Mouse (Mus musculus) heart, postnatal 10 days (tissue): ENCODE measurements around the gene Med16. TPM values are rescaled to one million over a fixed set of nuclear protein-coding genes. Genes with fewer than 3 reads are reported as not detected.

Experiments
- DNase-seq, 2 experiments: peaks; one replicate each; pipeline ENCODE4 v3.0.0; 2021
- intact Hi-C: fragments of 180-260 bp; cut with DNase I; formaldehyde crosslinking; loops from one replicate; pipeline ENCODE4 v1.15.1; 2025
- total RNA-seq, 2 experiments: library from RNA; stranded (reverse); gene quantifications; 2 replicates each; pipeline ENCODE4 v1.2.3; 2021

Gene Med16
- total RNA-seq, 2 experiments from 2014 or later, result 59.5 to 60.0 TPM

DNA sequence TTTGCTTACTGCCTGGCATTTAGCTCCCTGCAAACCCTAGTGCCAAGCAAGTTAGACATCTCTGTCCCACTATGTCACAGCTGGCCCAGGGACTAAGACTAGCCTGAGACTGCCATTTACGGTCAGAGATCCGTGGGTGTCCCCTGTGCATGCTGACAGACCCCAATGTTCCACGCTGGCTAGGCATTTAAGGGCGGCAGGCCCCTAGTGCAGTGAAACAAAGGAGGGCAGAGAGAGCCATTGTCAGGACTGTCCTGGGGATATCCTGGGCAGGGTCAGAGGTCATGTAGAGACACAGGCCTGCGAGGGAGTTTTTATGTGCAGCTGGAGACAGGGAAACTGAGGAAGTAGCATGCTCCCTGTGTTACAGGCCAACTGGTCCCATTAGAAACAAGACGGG, 25.1 kb upstream of the Med16 start:
- intact Hi-C loops, result no loop called here

DNA sequence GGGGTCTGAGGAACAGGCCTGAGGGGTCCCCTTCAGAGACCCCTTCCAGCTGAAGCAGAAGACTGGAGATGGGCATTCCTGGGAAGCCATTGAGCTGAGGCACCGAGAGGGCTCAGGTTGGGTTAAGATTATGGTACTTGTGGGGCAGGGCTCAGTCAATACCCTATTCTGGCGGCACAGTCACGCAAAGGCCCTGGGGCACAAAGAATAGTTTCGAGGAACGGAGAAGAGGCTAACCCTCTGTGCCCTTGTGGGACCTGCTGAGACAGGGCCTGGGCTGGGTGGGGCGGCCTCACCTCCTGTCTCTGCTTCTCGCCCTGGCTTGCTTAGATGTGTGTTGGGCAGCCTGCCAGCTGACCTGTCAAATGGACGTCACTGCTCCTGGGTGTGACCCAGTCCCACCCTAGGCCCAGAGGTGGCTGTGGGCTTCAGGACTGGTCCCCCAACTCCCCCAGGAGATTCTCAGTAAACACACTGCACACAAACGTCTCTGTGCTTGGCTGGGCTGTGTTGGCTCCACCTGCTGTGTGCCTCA, 24.5 kb upstream of the Med16 start:
- no peak for DNase-seq
- intact Hi-C loops, result no loop called here

More for the DNA sequence above, 25.1 kb upstream of the Med16 start:
- DNase-seq, result no peak

DNA sequence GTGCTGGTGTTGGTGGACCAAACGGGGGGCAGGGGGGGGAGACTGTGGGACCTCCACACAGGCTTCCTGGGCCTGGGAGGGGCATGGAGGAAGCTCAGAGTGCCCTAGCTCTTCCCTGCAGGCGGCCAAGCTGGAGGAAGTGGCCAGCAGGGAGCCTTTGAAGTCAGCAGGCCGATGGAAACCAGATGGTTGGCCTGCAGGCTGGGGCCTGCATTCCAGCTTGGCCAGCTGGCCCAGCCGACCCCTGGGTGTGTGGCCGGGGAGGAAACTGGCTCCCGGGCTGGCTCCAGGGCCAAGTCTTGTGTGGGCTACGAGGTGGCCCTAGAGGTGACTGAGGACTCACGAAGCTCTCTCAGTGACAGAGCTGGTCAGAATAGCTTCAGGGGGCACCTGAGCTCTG, 24.0 kb upstream of the Med16 start:
- intact Hi-C loops, result no loop called here
- peak; percentile 81 to 86 for DNase-seq

DNA sequence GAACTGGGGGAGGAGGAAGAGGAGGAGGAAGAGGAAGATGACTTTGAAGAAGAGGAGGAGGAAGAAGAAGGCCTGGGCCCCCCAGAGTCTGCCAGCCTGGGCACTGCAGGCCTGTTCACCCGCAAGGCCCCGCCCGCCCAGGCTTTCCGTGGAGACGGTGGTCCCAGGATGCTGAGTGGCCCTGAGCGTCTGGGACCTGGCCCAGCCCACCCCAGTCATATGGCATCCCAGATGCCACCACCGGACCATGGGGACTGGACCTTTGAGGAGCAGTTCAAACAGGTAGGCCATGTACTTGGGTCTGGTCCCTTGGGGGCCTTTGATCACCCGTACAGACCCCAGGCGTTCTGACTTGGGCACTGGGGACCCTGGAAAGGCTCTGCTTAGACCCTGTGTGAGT, 23.1 kb upstream of the Med16 start:
- no peak for DNase-seq
- intact Hi-C loops, result no loop called here

DNA sequence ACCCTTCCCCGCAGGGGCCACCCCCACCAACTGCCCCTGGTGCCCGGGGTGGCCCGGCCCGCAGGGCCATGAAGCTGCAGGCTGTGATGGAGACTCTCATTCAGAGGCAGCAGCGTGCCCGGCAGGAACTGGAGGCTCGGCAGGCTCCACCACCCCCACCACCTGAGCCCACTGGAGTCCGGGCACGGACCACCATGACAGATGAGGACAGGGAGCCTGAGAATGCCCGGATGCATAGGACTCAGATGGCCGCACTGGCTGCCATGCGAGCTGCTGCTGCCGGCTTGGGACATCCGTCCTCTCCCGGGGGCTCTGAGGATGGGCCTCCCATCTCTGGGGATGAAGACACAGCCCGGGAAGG, 22.1 kb upstream of the Med16 start:
- intact Hi-C loops, result no loop called here
- DNase-seq, result no peak

DNA sequence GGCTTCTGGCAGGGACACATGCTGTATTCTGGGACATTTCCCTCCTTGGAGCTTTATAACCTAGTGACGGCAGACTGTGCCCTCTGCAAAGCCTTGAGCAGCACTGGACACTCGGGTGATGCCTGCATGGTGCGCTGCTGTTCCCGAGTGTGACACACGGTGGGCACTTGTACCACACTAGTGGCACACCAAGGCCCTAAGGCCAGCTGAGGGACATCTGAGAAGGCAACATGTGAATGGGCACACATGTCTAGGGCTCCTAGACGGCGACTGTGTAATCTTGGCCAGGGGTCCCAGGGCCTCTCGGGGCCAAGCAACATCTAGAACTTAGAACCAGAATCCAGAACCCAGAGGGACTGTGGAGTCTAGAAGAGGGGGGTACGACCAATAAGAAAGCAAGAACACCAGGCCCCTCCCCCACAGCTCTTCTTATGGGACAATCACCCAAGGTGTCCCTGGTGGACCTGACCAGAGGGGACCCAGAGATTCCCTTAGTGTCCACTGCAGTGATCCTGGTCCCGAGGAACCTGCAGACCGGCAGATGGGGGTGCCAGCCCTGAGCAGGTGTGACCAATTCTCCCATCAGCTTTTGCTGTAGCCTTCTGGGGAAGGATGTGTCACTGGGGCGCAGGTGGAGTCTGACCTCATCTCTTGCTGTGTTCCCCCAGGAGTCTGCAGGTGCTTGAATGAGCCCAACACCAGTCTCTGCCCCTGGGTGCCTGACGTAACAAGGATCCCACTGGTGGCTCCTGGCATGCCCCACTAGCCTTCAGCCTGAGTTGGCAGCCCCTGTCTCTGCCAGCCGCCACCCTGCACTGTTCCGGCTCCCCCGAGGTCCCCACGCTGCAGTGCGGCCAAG, 21.5 kb upstream of the Med16 start:
- intact Hi-C loops, result no loop called here
- DNase-seq, result no peak

DNA sequence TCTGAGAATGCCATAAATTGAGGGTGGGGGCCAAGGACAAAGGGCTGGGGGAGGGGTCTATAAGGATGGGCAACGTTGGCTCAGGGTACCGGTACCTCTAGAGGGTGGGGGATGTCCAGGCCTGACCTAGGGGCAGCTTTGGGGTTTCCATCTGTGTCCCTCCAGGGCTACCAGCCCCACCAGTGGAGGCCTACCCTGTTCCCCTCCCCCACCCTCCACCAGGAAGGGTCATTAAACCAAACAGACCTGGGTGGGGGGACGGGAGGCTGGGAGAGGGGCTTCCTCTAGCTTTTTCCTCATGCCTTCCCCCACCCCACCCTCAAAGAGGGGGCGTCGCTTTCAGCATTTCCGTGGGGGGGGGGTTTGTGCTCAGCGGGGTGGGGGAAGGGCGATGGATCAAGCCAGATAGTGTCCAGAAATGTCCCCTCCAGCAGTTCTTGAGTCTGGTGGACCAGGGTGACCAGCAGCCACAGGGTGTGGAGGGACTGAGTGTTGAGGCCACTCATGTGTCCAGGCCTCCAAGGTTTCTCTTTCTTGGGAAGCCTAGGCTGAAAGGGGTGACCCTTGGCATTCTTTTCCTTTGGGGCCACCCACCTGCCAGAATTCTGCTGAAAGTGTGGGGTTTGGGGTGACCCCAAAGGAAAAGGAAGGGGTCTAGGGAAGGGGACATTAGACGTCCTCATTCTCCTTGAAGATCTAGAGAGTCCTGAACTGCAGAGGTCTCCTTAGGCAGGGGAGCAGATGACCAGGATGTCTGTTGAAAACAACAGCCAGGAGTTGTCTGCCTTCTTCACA, 20.4 kb upstream of the Med16 start:
- intact Hi-C loops, result no loop called here

DNA sequence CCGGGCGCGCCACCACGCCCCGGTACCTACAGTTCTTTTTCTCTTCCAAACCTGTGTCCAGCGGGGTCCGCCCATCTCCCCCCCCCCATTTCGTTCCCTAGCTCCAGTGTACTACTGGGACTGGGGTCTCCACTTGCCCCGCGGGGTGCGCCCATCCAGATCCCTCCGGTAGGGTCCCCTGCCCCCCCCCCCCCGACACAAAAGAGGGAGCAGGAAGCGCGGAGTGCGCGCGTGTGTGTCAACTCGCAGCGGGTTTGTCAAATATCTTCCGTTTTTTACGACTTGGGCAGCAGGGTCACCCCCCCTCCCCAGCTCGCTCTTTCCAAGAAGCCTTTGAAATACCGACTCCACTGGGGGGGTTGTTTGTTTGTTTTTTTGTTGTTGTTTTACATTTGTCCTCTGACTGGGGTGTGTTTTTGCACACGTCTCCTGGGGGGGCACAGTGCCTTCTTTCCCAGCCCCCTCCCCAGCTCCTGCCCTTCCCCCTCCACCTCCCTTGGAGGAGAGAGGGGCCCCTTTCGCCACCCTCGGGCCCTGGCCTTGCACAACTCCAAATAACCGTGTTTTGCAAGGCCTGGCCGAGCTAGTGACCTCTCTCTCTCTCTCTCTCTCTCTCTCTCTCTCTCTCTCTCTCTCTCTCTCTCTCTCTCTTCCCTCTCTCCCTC, 19.4 kb upstream of the Med16 start:
- intact Hi-C loops, result no loop called here
- DNase-seq, result peak in 1 of 2 experiments; percentile 24

More for the DNA sequence above, 20.4 kb upstream of the Med16 start:
- no peak for DNase-seq

DNA sequence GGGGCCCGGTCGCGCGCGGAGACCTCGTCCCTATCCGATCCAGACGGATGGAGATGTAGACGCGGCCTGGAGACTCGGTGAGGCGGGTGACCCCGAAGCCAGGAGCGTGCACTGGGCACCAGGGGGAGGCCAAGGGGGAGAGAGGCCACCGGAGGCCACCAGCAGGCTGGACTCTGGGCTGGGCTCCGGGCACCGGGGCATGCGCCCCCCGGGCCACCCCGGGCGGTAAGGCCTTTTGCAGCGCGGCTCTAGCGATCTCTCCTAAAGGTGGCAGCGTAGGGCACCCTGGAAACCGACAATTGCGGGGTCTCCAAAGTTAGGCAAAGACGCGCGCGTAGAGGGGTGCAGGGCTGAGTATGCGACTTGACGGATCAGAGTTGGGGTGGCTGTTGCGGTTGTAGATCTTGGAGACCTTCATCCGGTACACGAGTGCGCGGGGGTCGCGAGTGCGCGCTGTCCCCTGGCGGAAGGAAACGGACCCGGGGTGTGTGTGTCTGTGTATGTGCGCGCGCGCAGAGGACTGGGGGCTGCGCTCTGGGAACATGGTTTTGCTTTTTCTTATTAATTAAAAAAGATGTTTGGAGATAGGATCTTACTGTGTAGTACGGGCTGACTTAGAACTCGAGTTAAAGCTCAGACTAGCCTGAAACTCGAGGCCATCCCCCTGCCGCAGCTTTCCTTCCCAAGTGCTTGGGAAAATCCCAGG, 18.8 kb upstream of the Med16 start:
- intact Hi-C loops, result no loop called here
- DNase-seq, result peak; percentile 58 to 70

DNA sequence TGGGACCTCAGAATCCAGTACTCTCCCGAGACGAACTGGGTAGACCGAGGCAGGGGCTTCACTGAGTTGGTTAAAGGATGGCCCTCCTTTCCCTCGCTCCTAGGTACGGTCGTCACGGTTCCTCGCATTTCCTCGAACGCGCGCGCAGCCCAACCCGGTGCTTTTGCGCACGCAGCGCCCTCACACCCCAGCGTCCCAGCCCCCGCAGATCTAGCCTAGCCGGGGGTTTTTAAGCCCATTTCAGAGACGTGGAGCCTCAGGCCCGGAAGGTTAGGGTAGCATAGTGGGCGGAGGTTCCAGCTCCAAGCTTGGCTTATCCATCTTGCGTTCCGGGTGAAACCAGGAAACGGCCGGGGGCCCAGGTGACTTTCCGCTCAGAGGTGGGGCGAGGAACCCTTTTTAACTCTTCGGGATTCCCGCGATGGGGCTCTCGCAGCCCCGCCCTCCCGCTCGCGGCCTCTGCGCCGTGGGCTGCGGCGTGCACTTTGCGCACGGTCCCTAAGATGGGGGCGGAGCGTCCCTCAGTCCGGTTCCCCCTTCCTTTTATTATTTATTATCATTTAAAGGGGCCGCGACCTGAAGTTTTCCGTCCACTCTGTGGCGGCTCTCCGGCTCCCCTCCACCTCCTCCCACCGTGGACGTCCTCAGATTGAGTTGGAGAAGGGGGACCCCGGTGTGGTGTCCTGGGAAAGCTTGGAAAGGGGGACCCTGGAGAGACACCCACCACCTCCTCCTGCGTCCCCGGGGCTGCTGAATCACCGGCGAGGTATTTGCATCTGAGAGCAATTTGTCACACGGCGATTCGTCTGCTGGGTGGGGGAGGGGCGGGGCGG, 18.0 kb upstream of the Med16 start, which contains the start of gene Arid3a:
TSS of gene Arid3a (plus strand) at position 553 of the 833 bp plus-strand sequence.
- intact Hi-C loops, result no loop called here
- DNase-seq, result peak; percentile 92

DNA sequence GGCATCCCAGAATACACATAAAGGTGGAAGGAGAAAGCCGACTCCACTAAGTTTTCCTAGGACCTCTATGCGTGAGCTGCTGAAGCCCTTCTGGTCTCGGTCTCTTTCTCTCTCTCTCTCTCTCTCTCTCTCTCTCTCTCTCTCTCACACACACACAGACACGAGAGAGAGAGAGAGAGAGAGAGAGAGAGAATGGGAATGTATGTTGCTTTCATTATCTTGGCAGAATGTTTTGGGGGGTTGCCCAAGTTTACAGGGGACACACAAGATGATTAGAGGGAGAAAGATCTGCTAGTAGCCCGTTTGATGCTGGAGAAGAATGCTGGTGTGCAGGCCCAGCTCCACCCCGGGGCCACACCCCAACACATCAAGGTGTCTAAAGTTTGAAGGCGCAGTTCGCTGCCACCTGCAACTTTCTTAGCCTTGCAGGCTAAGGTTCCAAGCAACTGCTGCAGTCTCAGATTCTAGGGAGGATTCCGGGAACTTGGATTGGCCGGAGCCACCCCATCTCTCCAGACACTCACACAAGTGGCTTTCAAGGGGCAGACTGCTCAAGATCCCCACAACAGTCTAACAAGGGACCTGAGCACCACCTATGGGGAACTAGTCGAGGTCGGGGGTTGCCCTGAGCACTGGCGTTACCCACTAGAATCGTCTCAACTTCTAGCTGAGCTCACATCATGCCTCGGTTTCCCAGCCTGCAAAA, 17.2 kb upstream of the Med16 start:
- peak in 1 of 2 experiments; percentile 27 for DNase-seq
- intact Hi-C loops, result loop anchor here (1.0 kb wide), 3 partner anchors 32 to 91 kb away; no protein-coding TSS in a partner anchor

DNA sequence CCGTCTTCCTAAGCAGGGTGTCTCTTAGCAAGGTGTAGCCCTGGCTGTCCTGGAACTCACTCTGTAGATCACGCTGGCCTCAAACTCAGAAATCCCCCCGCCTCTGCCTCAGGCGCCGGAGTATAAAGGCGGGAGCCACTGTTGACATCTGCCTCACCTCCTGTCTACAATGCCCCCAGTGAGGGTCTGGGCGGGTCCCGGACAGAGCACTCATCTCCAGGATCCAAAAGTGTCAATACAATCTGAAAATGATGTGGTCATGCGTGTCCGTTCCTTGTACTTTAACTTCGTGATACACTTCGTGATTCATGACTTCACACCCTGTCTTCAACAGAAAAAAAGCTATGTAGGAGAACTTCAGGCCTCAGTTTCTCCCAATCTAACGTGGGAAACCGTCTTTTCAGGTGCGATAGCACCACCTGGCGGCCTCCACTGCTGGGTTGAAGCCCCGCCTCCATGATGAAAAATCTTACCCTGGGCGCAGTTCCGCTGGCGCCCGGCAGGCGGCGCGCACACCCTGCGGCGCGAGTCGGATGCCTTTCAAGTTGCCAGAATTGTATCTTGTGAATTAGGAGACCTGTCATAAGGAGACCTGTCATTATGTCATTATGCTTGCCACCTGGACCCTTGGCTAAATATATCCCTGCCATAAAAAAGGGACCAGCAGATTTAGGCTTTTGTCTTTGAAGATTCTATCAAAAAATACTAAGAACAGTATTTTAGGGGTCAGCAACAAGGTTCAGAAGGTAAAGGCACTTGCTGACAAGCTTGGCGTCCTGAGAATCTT, 16.5 kb upstream of the Med16 start:
- intact Hi-C loops, result loop anchor here (1.0 kb wide), 3 partner anchors 33 to 90 kb away; no protein-coding TSS in a partner anchor
- DNase-seq, result peak; percentile 94 to 97

DNA sequence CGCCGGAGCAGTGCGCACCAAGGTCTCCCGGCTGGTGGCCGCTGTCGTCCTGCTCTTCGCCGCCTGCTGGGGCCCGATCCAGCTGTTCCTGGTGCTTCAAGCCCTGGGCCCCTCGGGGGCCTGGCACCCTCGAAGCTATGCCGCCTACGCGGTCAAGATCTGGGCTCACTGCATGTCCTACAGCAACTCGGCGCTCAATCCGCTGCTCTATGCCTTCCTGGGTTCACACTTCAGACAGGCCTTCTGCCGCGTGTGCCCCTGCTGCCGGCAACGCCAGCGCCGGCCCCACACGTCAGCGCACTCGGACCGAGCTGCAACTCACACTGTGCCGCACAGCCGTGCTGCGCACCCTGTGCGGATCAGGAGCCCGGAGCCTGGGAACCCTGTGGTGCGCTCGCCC, 12.8 kb upstream of the Med16 start:
- no peak for DNase-seq
- intact Hi-C loops, result no loop called here

DNA sequence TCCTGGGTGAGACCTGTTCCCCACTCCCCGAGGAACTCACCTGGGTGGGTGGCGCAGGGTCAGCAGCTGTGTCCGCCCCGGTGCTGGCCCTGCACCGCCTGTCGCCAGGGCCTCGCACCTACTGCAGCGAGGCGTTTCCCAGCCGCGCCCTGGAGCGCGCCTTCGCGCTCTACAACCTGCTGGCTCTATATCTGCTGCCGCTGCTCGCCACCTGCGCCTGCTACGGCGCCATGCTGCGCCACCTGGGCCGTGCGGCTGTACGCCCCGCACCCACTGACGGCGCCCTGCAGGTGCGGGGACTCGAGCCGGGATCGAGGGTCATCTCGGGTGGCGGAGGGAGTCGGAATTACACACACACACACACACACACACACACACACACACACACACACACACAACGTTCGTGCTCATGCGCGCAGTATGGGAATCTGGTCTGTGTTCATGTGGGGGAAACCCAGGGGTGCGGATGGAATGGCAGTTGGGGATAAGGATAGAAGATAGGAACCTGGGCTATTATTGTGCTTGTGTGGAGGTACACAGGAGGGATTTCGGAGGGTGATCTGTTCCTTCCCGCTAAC, 12.3 kb upstream of the Med16 start, which contains the start of gene R3hdm4:
TSS of gene R3hdm4 (minus strand) at position 251 of the 578 bp plus-strand sequence.
- DNase-seq, result no peak
- intact Hi-C loops, result no loop called here

DNA sequence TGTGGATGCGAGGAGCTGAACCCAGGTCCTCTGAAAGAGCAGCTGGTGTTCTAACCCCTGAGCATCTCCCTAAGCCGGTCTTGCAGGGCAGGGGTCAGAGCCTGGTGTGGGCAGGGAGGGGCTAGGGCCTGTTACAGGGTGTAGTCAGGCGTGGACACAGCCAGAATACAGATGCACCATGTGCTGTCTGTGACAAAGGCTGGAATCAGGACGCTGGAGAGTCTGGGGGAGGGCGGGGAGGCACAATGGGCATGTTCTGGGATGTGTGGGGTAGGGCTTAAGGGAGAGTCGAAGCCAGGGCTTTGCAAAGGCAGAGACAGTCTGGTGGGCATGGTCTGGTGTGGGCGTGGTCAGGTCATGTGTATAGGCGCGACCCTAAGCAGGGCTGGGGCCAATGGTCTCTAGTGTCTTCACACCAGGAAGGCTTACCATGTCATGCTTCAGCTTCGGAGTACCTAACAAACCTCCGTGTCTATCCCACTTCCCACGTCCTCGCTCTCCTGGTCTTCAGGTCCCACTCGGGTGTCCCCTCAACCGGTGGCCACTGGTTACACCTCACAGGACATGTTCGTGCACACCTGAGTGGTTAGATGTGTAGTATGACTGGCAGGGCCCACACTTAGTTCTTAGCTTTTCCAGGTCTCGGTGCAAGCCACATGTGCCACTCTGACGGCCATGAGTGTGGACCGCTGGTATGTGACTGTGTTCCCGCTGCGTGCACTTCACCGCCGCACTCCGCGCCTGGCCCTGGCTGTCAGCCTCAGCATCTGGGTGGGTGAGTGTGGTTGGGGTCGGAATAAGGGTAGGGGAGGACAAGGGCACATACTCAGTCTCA, 11.6 kb upstream of the Med16 start:
- intact Hi-C loops, result no loop called here
- no peak for DNase-seq

DNA sequence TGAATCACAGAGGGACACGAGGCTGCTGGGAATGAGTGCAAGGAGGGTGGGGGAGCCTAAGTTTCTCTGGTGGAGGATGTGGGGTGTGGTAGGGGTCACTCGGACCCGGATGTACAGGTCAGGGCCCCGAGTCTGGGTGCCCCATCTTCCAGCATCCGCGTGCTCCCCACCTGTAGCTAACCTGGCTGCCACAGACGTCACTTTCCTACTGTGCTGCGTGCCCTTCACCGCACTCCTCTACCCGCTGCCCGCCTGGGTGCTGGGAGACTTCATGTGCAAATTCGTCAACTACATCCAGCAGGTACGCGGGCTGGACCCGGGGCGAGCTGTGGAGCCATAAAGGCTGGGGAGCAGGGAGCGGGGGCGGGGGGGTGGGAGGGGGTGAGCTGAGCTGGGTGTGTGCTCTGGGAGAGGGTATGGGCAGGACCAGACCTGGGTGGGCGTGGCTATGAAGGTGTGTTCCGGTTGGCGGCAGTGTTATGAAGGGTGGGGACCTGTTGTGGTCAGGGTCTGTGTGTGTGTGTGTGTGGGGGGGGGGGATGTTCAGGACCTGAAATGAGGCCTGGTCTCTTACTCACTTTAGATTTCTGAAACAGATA, 10.6 kb upstream of the Med16 start:
- DNase-seq, result no peak
- intact Hi-C loops, result loop anchor here (5.0 kb wide), 1 partner anchor 37 kb away; no protein-coding TSS in a partner anchor
